Mouse (Mus musculus) midbrain, embryonic 11.5 days (tissue): Measurements from ENCODE around the gene Kif17. TPM values are rescaled to one million over a fixed set of nuclear protein-coding genes. Genes with fewer than 3 reads are reported as not detected.
A peak's percentile ranks its signal among the peaks of the same experiment; 100 is the strongest.

Experiments used
- ATAC-seq: fragments of 200-750 bp; cut with Nextera tagmentation; 2 replicates; pipeline ENCODE4 v1.8.0; 2017; ENCODE audit warnings: moderate TSS enrichment, moderate library complexity; ENCODE audit not compliant: low FRiP score
- DNase-seq: peaks from one replicate; pipeline ENCODE4 v3.0.0; 2015; ENCODE audit warnings: low spot score; ENCODE audit errors: missing footprints
- H3K27ac ChIP-seq: fragments of 300-500 bp; sonication (generic); 2 replicates; pipeline ENCODE4 v1.5.1; 2014; ENCODE audit warnings: low read depth, low read length
- H3K27me3 ChIP-seq: fragments of 300-500 bp; sonication (generic); 2 replicates; pipeline ENCODE4 v1.6.1; 2014; ENCODE audit warnings: mild to moderate bottlenecking, low read length, moderate library complexity, mixed read lengths; ENCODE audit not compliant: control insufficient read depth, insufficient read depth
- H3K36me3 ChIP-seq: fragments of 300-500 bp; sonication (generic); 2 replicates; pipeline ENCODE4 v1.6.1; 2014; ENCODE audit warnings: mild to moderate bottlenecking, low read length, moderate library complexity, mixed read lengths; ENCODE audit not compliant: control insufficient read depth, insufficient read depth
- H3K4me1 ChIP-seq: fragments of 300-500 bp; sonication (generic); 2 replicates; pipeline ENCODE4 v1.6.1; 2014; ENCODE audit warnings: low read length; ENCODE audit not compliant: control insufficient read depth, insufficient read depth
- H3K4me2 ChIP-seq: fragments of 300-500 bp; sonication (generic); 2 replicates; pipeline ENCODE4 v1.6.1; 2014; ENCODE audit warnings: mild to moderate bottlenecking, moderate library complexity
- H3K4me3 ChIP-seq: fragments of 300-500 bp; sonication (generic); 2 replicates; pipeline ENCODE4 v1.5.1; 2014; ENCODE audit warnings: low read depth, low read length
- H3K9ac ChIP-seq: fragments of 300-500 bp; sonication (generic); 2 replicates; pipeline ENCODE4 v1.6.1; 2014; ENCODE audit warnings: low read length
- H3K9me3 ChIP-seq: fragments of 300-500 bp; sonication (generic); 2 replicates; pipeline ENCODE4 v1.6.1; 2016; ENCODE audit warnings: low read length; ENCODE audit not compliant: control insufficient read depth
- WGBS: fragments of 180-500 bp; shearing (Covaris S2); extraction: QIAGEN DNeasy Blood & Tissue Kit; methylation state at CpG from one replicate; pipeline ENCODE4 v1.1.7; 2014; 5-methylcytosine and 5-hydroxymethylcytosine counted together
- polyA plus RNA-seq: library from polyadenylated mRNA; unstranded; fragments of >200 nt; fragmentation: Nextera tagmentation; extraction: Ambion mirVana; gene quantifications from 2 replicates; pipeline ENCODE4 v1.2.1, GENCODE M21; 2014

Gene Kif17
- polyA plus RNA-seq: 0.44 and 0.48 TPM in 2 replicates

GRCm38 (mm10) chr4:138250088-138250960 lies at the start of gene Kif17, which contains the start of gene Sh2d5:
TSS of gene Kif17 (plus strand) at chr4:138250435.
TSS of gene Sh2d5 (plus strand) at chr4:138250403.
- peak; percentile 90 for ATAC-seq

DNA sequence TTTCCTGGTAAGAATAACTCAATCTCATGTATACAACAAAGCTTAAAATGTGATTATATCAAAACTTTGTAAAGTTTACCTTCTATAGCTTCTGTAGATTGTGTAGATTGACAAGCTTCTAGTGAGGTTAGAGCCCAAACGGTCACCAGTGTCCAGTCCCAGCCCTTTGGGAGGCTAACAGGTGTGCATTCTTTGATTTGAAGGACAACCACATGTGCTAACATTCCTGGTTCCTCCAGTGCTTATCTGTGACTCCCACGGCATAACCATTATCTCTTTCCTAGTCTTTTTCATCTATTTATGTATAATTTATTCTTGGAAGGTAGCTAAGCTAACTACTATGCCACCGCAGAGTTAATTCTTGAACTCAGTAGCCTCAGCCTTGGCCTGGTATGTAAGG lies 49.5 kb upstream of the Kif17 start:
- H3K4me3 ChIP-seq: no peak overlapping the region
- H3K4me2 ChIP-seq: no peak overlapping the region
- no peak overlapping the region for H3K9ac ChIP-seq
- H3K27me3 ChIP-seq: no peaks in the 10 kb centered on the region
- no peaks in the 10 kb centered on the region for H3K4me1 ChIP-seq
- WGBS: 95% methylated on average over 3 of the region's 3 CpGs
- ATAC-seq (no peak), DNase-seq (no peak)
- H3K36me3 ChIP-seq: peaks cover 36% of the 10 kb centered on the region
- H3K27ac ChIP-seq: no peak overlapping the region
- H3K9me3 ChIP-seq: no peaks in the 10 kb centered on the region

More at GRCm38 (mm10) chr4:138250088-138250960, at the start of gene Kif17, which contains the start of gene Sh2d5:
- Histone ChIP-seq H3K4me3 (peak within 1 kb of the TSS; percentile 52), H3K4me1 (peaks cover 29% of the 10 kb centered on the region), H3K36me3 (no peaks in the 10 kb centered on the region; the same call in 1 of the 2 replicates), H3K27me3 (peaks cover 46% of the 10 kb centered on the region), H3K4me2 (peak within 1 kb of the TSS; percentile 98), H3K27ac (no peak within 1 kb of the TSS), H3K9me3 (no peaks in the 10 kb centered on the region), H3K9ac (peak within 1 kb of the TSS; percentile 53)
- under 1% methylated on average over 65 of the region's 74 CpGs for WGBS
- DNase-seq: peak; percentile 95

DNA sequence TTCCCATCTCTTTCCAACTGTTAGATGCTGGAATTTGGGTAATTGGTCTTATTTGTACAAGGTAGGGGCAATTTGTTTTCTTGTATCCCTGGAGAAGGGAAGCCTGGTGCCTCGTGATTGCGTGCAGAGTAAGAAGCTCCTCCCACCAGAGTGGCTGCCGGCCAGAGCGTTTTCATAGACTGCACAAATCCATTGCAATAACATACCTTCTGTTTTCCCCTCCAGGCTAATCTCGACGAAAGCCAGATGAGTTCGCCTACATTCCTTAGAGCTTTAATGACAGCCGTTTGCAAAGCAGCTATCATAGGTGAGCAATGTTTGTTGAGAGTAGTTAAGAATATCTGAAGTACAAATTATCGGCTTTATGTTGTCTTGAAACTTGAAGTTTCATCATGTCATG lies 48.5 kb upstream of the Kif17 start:
- Histone ChIP-seq H3K4me2 (no peak overlapping the region), H3K36me3 (peaks cover 35% of the 10 kb centered on the region; the same call in 1 of the 2 replicates), H3K9ac (no peak overlapping the region), H3K9me3 (no peaks in the 10 kb centered on the region), H3K27me3 (no peaks in the 10 kb centered on the region), H3K27ac (no peak overlapping the region), H3K4me3 (no peak overlapping the region), H3K4me1 (no peaks in the 10 kb centered on the region)
- WGBS: 85% methylated on average over 9 of the region's 9 CpGs
- ATAC-seq: no peak
- no peak for DNase-seq

GRCm38 (mm10) chr4:138210116-138210515 lies 40.1 kb upstream of the Kif17 start:
- Histone ChIP-seq H3K9me3 (no peaks in the 10 kb centered on the region), H3K4me2 (no peak overlapping the region), H3K27ac (no peak overlapping the region), H3K27me3 (no peaks in the 10 kb centered on the region), H3K36me3 (peaks cover 19% of the 10 kb centered on the region), H3K4me1 (no peaks in the 10 kb centered on the region), H3K4me3 (no peak overlapping the region), H3K9ac (no peak overlapping the region)
- no peak for DNase-seq
- WGBS: 95% methylated on average over 5 of the region's 5 CpGs
- ATAC-seq: no peak

DNA sequence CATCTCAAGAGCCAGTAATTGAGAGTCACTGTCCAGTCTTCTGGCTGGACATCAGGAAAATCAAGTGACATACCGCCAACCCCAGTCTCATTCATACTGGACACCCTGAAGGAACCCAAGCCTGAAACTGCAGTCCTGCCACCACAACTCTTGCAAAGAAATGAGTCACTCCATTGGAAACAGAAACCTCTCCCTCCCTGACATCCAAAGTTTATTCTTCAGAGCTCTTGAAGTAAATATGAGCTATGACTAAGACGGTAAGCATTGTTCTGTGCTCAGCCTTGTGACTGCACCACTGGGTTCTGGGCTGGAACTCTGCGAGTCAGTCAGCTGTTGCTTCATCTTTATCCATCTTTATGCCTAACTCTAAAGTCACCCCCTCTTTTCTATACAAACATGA lies 36.4 kb upstream of the Kif17 start:
- Histone ChIP-seq H3K4me2 (no peak overlapping the region), H3K4me3 (no peak overlapping the region), H3K4me1 (peaks cover 9% of the 10 kb centered on the region), H3K9me3 (no peaks in the 10 kb centered on the region), H3K9ac (no peak overlapping the region), H3K27me3 (no peaks in the 10 kb centered on the region), H3K36me3 (peaks cover 7% of the 10 kb centered on the region), H3K27ac (no peak overlapping the region)
- ATAC-seq (no peak), DNase-seq (no peak)
- WGBS: 91% methylated on average over 3 of the region's 3 CpGs

DNA sequence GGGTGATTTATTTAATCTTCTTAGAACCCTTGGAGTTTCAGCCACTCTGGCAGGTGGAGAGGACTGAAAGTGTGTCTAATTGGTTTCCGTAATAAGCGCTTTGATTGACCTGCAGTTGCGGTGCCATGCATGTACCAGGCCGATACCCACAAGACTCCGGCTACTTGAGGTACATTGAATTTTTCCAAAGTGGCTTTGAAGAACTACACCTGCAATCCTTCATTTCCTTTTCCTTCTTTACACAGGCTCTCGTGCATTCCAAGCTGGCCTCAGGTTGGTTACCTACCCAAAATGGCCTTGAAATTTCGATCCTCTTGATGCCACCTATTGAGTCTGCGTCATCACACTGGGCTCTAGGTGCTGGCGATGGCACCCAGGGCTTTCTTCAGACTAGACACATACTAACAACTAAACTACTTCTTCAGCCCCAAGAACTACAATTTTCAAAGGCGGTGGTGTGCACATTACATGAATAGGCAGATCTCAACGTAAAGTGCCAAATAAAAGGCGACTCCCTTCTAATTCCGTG lies 34.5 kb upstream of the Kif17 start:
- Histone ChIP-seq H3K4me1 (peaks cover 9% of the 10 kb centered on the region), H3K36me3 (no peaks in the 10 kb centered on the region), H3K9ac (peak overlapping the region; percentile 97), H3K9me3 (no peaks in the 10 kb centered on the region), H3K27me3 (no peaks in the 10 kb centered on the region), H3K4me3 (peak overlapping the region; percentile 99), H3K4me2 (peak overlapping the region; percentile 67), H3K27ac (peak overlapping the region; percentile 99)
- ATAC-seq (no peak), DNase-seq (no peak)
- 48% methylated on average over 13 of the region's 13 CpGs for WGBS

DNA sequence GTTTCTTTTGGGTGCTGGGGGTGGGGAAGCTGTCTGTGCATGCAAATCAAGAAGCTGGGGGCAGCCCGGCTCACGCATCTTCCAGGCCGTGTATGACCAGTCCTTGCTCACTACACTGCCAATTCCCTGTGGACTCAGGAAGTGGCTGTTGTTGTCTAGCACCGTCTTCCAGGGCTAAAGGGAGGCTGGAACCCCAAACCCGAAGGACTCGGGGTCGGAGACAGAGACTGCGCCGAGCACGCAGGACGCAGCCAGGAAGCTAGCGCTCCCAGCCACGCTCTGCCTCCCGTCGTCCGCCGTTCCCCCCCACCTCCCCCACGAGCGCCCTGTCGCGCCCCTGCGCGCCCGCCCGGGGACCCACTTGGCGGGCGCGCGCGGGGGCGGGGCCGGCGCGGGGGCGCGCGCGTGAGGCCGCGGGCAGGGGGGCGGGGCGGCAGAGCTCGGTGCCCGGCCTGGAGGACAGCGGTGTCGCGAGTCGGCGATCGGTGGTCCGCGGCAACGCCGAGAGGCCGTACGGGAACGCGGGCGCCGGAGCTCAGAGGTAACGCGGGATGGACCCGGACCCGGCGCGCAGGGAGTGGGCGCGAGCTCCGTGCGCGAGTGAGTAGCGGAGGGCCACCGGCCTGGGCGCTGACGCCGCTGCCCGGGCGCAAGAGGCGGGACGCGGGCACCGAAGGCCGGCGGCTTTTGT lies 33.9 kb upstream of the Kif17 start, which contains the start of gene Hp1bp3:
TSS of gene Hp1bp3 (plus strand) at position 97 of the 691 bp plus-strand sequence.
- ATAC-seq (peak; percentile 83), DNase-seq (peak; percentile 98)
- Histone ChIP-seq H3K9ac (peak within 1 kb of the TSS; percentile 97), H3K4me1 (peaks cover 9% of the 10 kb centered on the region), H3K36me3 (no peaks in the 10 kb centered on the region), H3K27ac (peak within 1 kb of the TSS; percentile 99), H3K4me2 (peak within 1 kb of the TSS; percentile 67), H3K9me3 (no peaks in the 10 kb centered on the region), H3K4me3 (peak within 1 kb of the TSS; percentile 99), H3K27me3 (no peaks in the 10 kb centered on the region)
- under 1% methylated on average over 57 of the region's 84 CpGs for WGBS

GRCm38 (mm10) chr4:138216891-138217392 lies 33.3 kb upstream of the Kif17 start:
- H3K4me3 ChIP-seq: peak overlapping the region; percentile 99
- peak; percentile 100 for DNase-seq
- peak overlapping the region; percentile 67 for H3K4me2 ChIP-seq
- H3K27ac ChIP-seq: peak overlapping the region; percentile 99
- no peaks in the 10 kb centered on the region for H3K36me3 ChIP-seq
- H3K27me3 ChIP-seq: no peaks in the 10 kb centered on the region
- peak; percentile 96 for ATAC-seq
- H3K9ac ChIP-seq: peak overlapping the region; percentile 97
- under 1% methylated on average over 41 of the region's 68 CpGs for WGBS
- H3K4me1 ChIP-seq: peaks cover 9% of the 10 kb centered on the region
- H3K9me3 ChIP-seq: no peaks in the 10 kb centered on the region
